Mouse (Mus musculus) heart, postnatal 0 days (tissue): ENCODE measurements at regions not wholly inside any gene's neighbourhood (a gene's known extent, or its start where the extent isn't known, plus 50 kb on each side); places are given as distances from the start of the nearest gene placed in this dataset.

Experiments used
- ATAC-seq: fragments of 200-750 bp; cut with Nextera tagmentation; 2 replicates; pipeline ENCODE4 v1.8.0; 2017; ENCODE audit warnings: low read depth, moderate number of reproducible peaks, moderate library complexity; ENCODE audit not compliant: insufficient read depth
- DNase-seq: peaks from one replicate; pipeline ENCODE4 v3.0.0-alpha.2; 2016; ENCODE audit warnings: low spot score
- H3K27ac ChIP-seq: fragments of 300-500 bp; sonication (generic); 2 replicates; pipeline ENCODE4 v1.5.1; 2014; ENCODE audit warnings: low read depth, mild to moderate bottlenecking
- H3K27me3 ChIP-seq: fragments of 300-500 bp; sonication (generic); 2 replicates; pipeline ENCODE4 v1.6.1; 2014; ENCODE audit warnings: low read length, mixed read lengths; ENCODE audit not compliant: control insufficient read depth, insufficient read depth
- H3K36me3 ChIP-seq: fragments of 300-500 bp; sonication (generic); replicated peaks from 2 replicates; pipeline ENCODE4 v1.6.1; 2014; ENCODE audit warnings: low read length, mixed read lengths; ENCODE audit not compliant: control insufficient read depth, insufficient read depth
- H3K4me1 ChIP-seq: fragments of 300-500 bp; sonication (generic); 2 replicates; pipeline ENCODE4 v1.6.1; 2014; ENCODE audit warnings: antibody characterized with exemption; ENCODE audit not compliant: control insufficient read depth, insufficient read depth
- H3K4me2 ChIP-seq: fragments of 300-500 bp; sonication (generic); 2 replicates; pipeline ENCODE4 v1.6.1; 2014; ENCODE audit warnings: low read depth, mild to moderate bottlenecking, low read length, moderate library complexity
- H3K4me3 ChIP-seq: fragments of 300-500 bp; sonication (generic); 2 replicates; pipeline ENCODE4 v1.5.1; 2014; ENCODE audit warnings: low read depth, low read length
- H3K9ac ChIP-seq: fragments of 300-500 bp; sonication (generic); replicated peaks from 2 replicates; pipeline ENCODE4 v1.6.1; 2014; ENCODE audit warnings: low read depth, low read length, mixed read lengths
- H3K9me3 ChIP-seq: fragments of 300-500 bp; sonication (generic); replicated peaks from 2 replicates; pipeline ENCODE4 v1.6.1; 2016; ENCODE audit warnings: low read length; ENCODE audit not compliant: control insufficient read depth
- CTCF ChIP-seq: IDR thresholded peaks from 2 replicates; pipeline ENCODE4 v1.5.1; 2016; ENCODE audit warnings: antibody characterized with exemption, control low read depth, low read depth
- EP300 ChIP-seq: IDR thresholded peaks from 2 replicates; pipeline ENCODE4 v1.6.1; 2016; ENCODE audit warnings: antibody characterized with exemption, low read depth
- WGBS: fragments of 180-500 bp; shearing (Covaris S2); extraction: QIAGEN DNeasy Blood & Tissue Kit; methylation state at CpG from one replicate; pipeline ENCODE4 v1.1.7; 2014; 5-methylcytosine and 5-hydroxymethylcytosine counted together

- Histone ChIP-seq H3K4me3 (no peak overlapping the region), H3K4me1 (no peaks in the 10 kb centered on the region), H3K27ac (no peak overlapping the region), H3K27me3 (no peaks in the 10 kb centered on the region), H3K4me2 (no peak overlapping the region), H3K9me3 (no peaks in the 10 kb centered on the region), H3K36me3 (no peaks in the 10 kb centered on the region), H3K9ac (no peak overlapping the region)
- TF ChIP-seq EP300 (no peak), CTCF (no peak)
- no peak for ATAC-seq
- 63% methylated on average over 6 of the region's 6 CpGs for WGBS
- no peak for DNase-seq
Observed at GRCm38 (mm10) chr15:7639444-7639843, 171.2 kb upstream of the Gdnf start.

GRCm38 (mm10) chr15:7642075-7642474 lies 168.6 kb upstream of the Gdnf start:
- no peaks in the 10 kb centered on the region for H3K36me3 ChIP-seq
- H3K27ac ChIP-seq: no peak overlapping the region
- WGBS: 65% methylated on average over 2 of the region's 2 CpGs
- H3K27me3 ChIP-seq: no peaks in the 10 kb centered on the region
- no peak overlapping the region for H3K4me2 ChIP-seq
- DNase-seq (no peak), ATAC-seq (no peak)
- H3K9ac ChIP-seq: no peak overlapping the region
- no peaks in the 10 kb centered on the region for H3K9me3 ChIP-seq
- TF ChIP-seq EP300: no peak
- TF ChIP-seq CTCF: no peak
- no peaks in the 10 kb centered on the region for H3K4me1 ChIP-seq
- no peak overlapping the region for H3K4me3 ChIP-seq

GRCm38 (mm10) chr15:7650705-7651104 lies 159.9 kb upstream of the Gdnf start:
- ATAC-seq (no peak), DNase-seq (no peak)
- WGBS: 46% methylated on average over 3 of the region's 3 CpGs
- no peak overlapping the region for H3K4me3 ChIP-seq
- no peak overlapping the region for H3K27ac ChIP-seq
- H3K36me3 ChIP-seq: no peaks in the 10 kb centered on the region
- TF ChIP-seq EP300: no peak
- TF ChIP-seq CTCF: no peak
- no peak overlapping the region for H3K4me2 ChIP-seq
- no peaks in the 10 kb centered on the region for H3K9me3 ChIP-seq
- no peaks in the 10 kb centered on the region for H3K4me1 ChIP-seq
- H3K9ac ChIP-seq: no peak overlapping the region
- H3K27me3 ChIP-seq: no peaks in the 10 kb centered on the region

GRCm38 (mm10) chr15:7663888-7664287 lies 146.8 kb upstream of the Gdnf start:
- Histone ChIP-seq H3K9ac (no peak overlapping the region), H3K4me1 (no peaks in the 10 kb centered on the region), H3K27ac (no peak overlapping the region), H3K4me3 (no peak overlapping the region), H3K4me2 (no peak overlapping the region), H3K27me3 (no peaks in the 10 kb centered on the region), H3K36me3 (no peaks in the 10 kb centered on the region), H3K9me3 (no peaks in the 10 kb centered on the region)
- TF ChIP-seq EP300 (no peak), CTCF (no peak)
- no peak for ATAC-seq
- no peak for DNase-seq
- 66% methylated on average over 2 of the region's 2 CpGs for WGBS

- no peak overlapping the region for H3K9ac ChIP-seq
- 24% methylated on average over 8 of the region's 8 CpGs for WGBS
- no peaks in the 10 kb centered on the region for H3K27me3 ChIP-seq
- no peak overlapping the region for H3K4me2 ChIP-seq
- TF ChIP-seq CTCF (no peak), EP300 (no peak)
- H3K9me3 ChIP-seq: no peaks in the 10 kb centered on the region
- no peaks in the 10 kb centered on the region for H3K4me1 ChIP-seq
- no peak overlapping the region for H3K4me3 ChIP-seq
- H3K36me3 ChIP-seq: no peaks in the 10 kb centered on the region
- H3K27ac ChIP-seq: no peak overlapping the region
- no peak for ATAC-seq
- no peak for DNase-seq
Observed at GRCm38 (mm10) chr15:7669631-7670030, 141.0 kb upstream of the Gdnf start.

- Histone ChIP-seq H3K9ac (no peak overlapping the region), H3K36me3 (no peaks in the 10 kb centered on the region), H3K4me3 (no peak overlapping the region), H3K27me3 (no peaks in the 10 kb centered on the region), H3K27ac (no peak overlapping the region), H3K4me2 (no peak overlapping the region), H3K9me3 (no peaks in the 10 kb centered on the region), H3K4me1 (no peaks in the 10 kb centered on the region)
- ATAC-seq (no peak), DNase-seq (no peak)
- WGBS: 71% methylated on average over 1 of the region's 1 CpGs
- TF ChIP-seq EP300: no peak
- TF ChIP-seq CTCF: no peak
Observed at GRCm38 (mm10) chr15:7676970-7677369, 133.7 kb upstream of the Gdnf start.
